Mouse (Mus musculus) heart, adult 2 months (tissue): ENCODE measurements around the gene Tfr2. TPM values are rescaled to one million over a fixed set of nuclear protein-coding genes. Genes with fewer than 3 reads are reported as not detected.

ENCODE experiments used
- DNase-seq, 2 experiments: peaks; one replicate each; pipeline ENCODE4 v3.0.0; 2021
- H3K27ac ChIP-seq: fragments of 200-600 bp; 2 replicates; pipeline ENCODE4 v1.8.1; 2022
- H3K27me3 ChIP-seq: fragments of 200-500 bp; 2 replicates; pipeline ENCODE4 v1.6.1; 2012; ENCODE audit warnings: mild to moderate bottlenecking, low read length, inconsistent platforms, mixed read lengths; ENCODE audit not compliant: control insufficient read depth, insufficient read depth
- H3K36me3 ChIP-seq: fragments of 200-500 bp; 2 replicates; pipeline ENCODE4 v1.6.1; 2012; ENCODE audit warnings: low read length, inconsistent platforms; ENCODE audit not compliant: control insufficient read depth, insufficient read depth
- H3K4me1 ChIP-seq: fragments of 200-500 bp; 2 replicates; pipeline ENCODE4 v1.6.1; 2011; ENCODE audit warnings: low read length; ENCODE audit not compliant: control insufficient read depth, insufficient read depth
- H3K4me3 ChIP-seq: fragments of 200-600 bp; 2 replicates; pipeline ENCODE4 v1.8.1; 2022
- H3K79me2 ChIP-seq: fragments of 200-500 bp; replicated peaks from 2 replicates; pipeline ENCODE4 v1.6.1; 2012; ENCODE audit warnings: mild to moderate bottlenecking, inconsistent platforms, low read length, moderate library complexity, mixed read lengths; ENCODE audit not compliant: control insufficient read depth, insufficient read depth
- H3K9ac ChIP-seq: fragments of 200-500 bp; 2 replicates; pipeline ENCODE4 v1.6.1; 2012; ENCODE audit warnings: low read depth, mild to moderate bottlenecking, control low read depth, inconsistent platforms, low read length, mixed read lengths
- CTCF ChIP-seq: fragments of 200-600 bp; IDR thresholded peaks from 2 replicates; pipeline ENCODE4 v1.8.1; 2022; ENCODE audit warnings: antibody characterized with exemption, mild to moderate bottlenecking, moderate library complexity
- EP300 ChIP-seq: fragments of 200-500 bp; IDR thresholded peaks from 2 replicates; pipeline ENCODE4 v1.6.1; 2011; ENCODE audit warnings: low read depth, low read length, control low read depth; ENCODE audit not compliant: insufficient read depth
- POLR2A ChIP-seq: fragments of 200-500 bp; IDR thresholded peaks from 2 replicates; pipeline ENCODE4 v1.6.1; 2011; ENCODE audit warnings: mild to moderate bottlenecking, low read depth, low read length, control low read depth; ENCODE audit not compliant: insufficient read depth
- WGBS: fragments of 180-500 bp; shearing (Covaris S2); methylation state at CpG from one replicate; pipeline ENCODE4 v1.1.7; 2018; 5-methylcytosine and 5-hydroxymethylcytosine counted together
- intact Hi-C: fragments of 180-260 bp; cut with DNase I; formaldehyde crosslinking; loops from one replicate; pipeline ENCODE4 v1.15.1; 2025
- microRNA-seq, 2 experiments: library from miRNA; unstranded; fragments of <30 nt; microRNA quantifications; one replicate each; pipeline ENCODE4 v1.2.0; 2021
- polyA plus RNA-seq: library from polyadenylated mRNA; depleted of rRNA; stranded (reverse); fragments of >200 nt; gene quantifications from 2 replicates; pipeline ENCODE4 v1.2.3, GENCODE M21; 2012; rRNA removed
- total RNA-seq, 2 experiments: library from RNA; stranded (reverse); gene quantifications; 2 replicates each; pipeline ENCODE4 v1.2.3; 2021

Tfr2 gene
- total and polyA plus RNA-seq, 3 experiments = 0.09 to 0.35 TPM; not detected in 1

- no peak for TF ChIP-seq EP300
- no peak for TF ChIP-seq POLR2A
- no peak for TF ChIP-seq CTCF
- Histone ChIP-seq H3K79me2 (no peaks in the 10 kb centered on the region; the same call in none of the 2 replicates), H3K4me1 (peaks cover 12% of the 10 kb centered on the region), H3K27ac (peak overlapping the region; percentile 94), H3K9ac (no peak overlapping the region), H3K36me3 (no peaks in the 10 kb centered on the region), H3K4me3 (peak overlapping the region; percentile 24; the same call in 1 of the 2 replicates), H3K27me3 (no peaks in the 10 kb centered on the region)
- 36% methylated on average over 4 of the region's 4 CpGs for WGBS
- intact Hi-C loops = no loop called here
- no peak for DNase-seq
These were observed 62.0 kb downstream of the Tfr2 start for GRCm38 (mm10) chr5:137631591-137631990.

GRCm38 (mm10) chr5:137633397-137634084 lies 63.9 kb downstream of the Tfr2 start:
- Histone ChIP-seq H3K4me3 (no peak overlapping the region), H3K9ac (no peak overlapping the region), H3K4me1 (peaks cover 10% of the 10 kb centered on the region), H3K27me3 (no peaks in the 10 kb centered on the region), H3K27ac (no peak overlapping the region), H3K36me3 (no peaks in the 10 kb centered on the region), H3K79me2 (no peaks in the 10 kb centered on the region; the same call in none of the 2 replicates)
- intact Hi-C loops = no loop called here
- no peak for DNase-seq
- 63% methylated on average over 12 of the region's 12 CpGs for WGBS
- no peak for TF ChIP-seq POLR2A
- TF ChIP-seq EP300 = no peak
- TF ChIP-seq CTCF = no peak

Small RNAs within 50 kb of the gene (microRNA-seq; reads per million reads assigned to microRNA genes)
- 0.39 to 0.56 reads per million in 2 experiments for gene Mir6418

Other genes with a start within 250 kb of the Tfr2 start
- 1 to 10 TPM; 1.7 to 2.2 TPM for gene Slc12a9, start 236.2 kb upstream of the Tfr2 start, total RNA-seq
- 6.0 and 8.9 TPM in 2 replicates for gene Slc12a9, start 236.2 kb upstream of the Tfr2 start, polyA plus RNA-seq
- 10 to 100 TPM; 45.9 to 53.9 TPM for gene Ephb4, start 219.7 kb upstream of the Tfr2 start, total RNA-seq
- gene Ephb4, start 219.7 kb upstream of the Tfr2 start, polyA plus RNA-seq = 35.2 and 51.8 TPM in 2 replicates
- not detected for gene Zan, start 92.8 kb upstream of the Tfr2 start, total RNA-seq
- gene Zan, start 92.8 kb upstream of the Tfr2 start, polyA plus RNA-seq = under 0.01 and 0.02 TPM in 2 replicates
- 10 to 100 TPM; 13.4 to 13.9 TPM for gene Pop7, start 67.3 kb upstream of the Tfr2 start, total RNA-seq
- 22.7 and 25.6 TPM in 2 replicates for gene Pop7, start 67.3 kb upstream of the Tfr2 start, polyA plus RNA-seq
- gene Gigyf1, start 51.3 kb upstream of the Tfr2 start, total RNA-seq = 10 to 100 TPM; 24.4 to 29.1 TPM
- 19.6 and 21.0 TPM in 2 replicates for gene Gigyf1, start 51.3 kb upstream of the Tfr2 start, polyA plus RNA-seq
- gene Epo, start 36.6 kb upstream of the Tfr2 start, total RNA-seq = not detected
- gene Epo, start 36.6 kb upstream of the Tfr2 start, polyA plus RNA-seq = not detected in 2 replicates
- 100 to 1,000 TPM; 222 to 249 TPM for gene Gnb2, start 36.3 kb upstream of the Tfr2 start, total RNA-seq
- 395 and 448 TPM in 2 replicates for gene Gnb2, start 36.3 kb upstream of the Tfr2 start, polyA plus RNA-seq
- gene Actl6b, start 16.3 kb upstream of the Tfr2 start, total RNA-seq = not detected
- 0.32 TPM in 1 of 2 replicates, not detected in the other for gene Actl6b, start 16.3 kb upstream of the Tfr2 start, polyA plus RNA-seq
- 10 to 100 TPM; 10.7 to 16.3 TPM for gene Mospd3, start 31.2 kb downstream of the Tfr2 start, total RNA-seq
- 20.7 and 32.3 TPM in 2 replicates for gene Mospd3, start 31.2 kb downstream of the Tfr2 start, polyA plus RNA-seq
- 10 to 100 TPM; 35.9 to 50.8 TPM for gene Pcolce, start 43.9 kb downstream of the Tfr2 start, total RNA-seq
- gene Pcolce, start 43.9 kb downstream of the Tfr2 start, polyA plus RNA-seq = 87.0 and 109 TPM in 2 replicates
- under 1 TPM; 0.13 to 0.34 TPM for gene Fbxo24, start 59.2 kb downstream of the Tfr2 start, total RNA-seq
- gene Fbxo24, start 59.2 kb downstream of the Tfr2 start, polyA plus RNA-seq = 0.29 and 0.35 TPM in 2 replicates
- gene Lrch4, start 59.3 kb downstream of the Tfr2 start, total RNA-seq = 10 to 100 TPM; 17.1 to 20.0 TPM
- 24.8 and 29.1 TPM in 2 replicates for gene Lrch4, start 59.3 kb downstream of the Tfr2 start, polyA plus RNA-seq
- 1 to 10 TPM; 2.8 to 4.3 TPM for gene Gm20605, start 59.3 kb downstream of the Tfr2 start, total RNA-seq
- 7.3 and 9.5 TPM in 2 replicates for gene Gm20605, start 59.3 kb downstream of the Tfr2 start, polyA plus RNA-seq
- gene Sap25, start 71.5 kb downstream of the Tfr2 start, total RNA-seq = 1 to 10 TPM; 1.5 to 2.0 TPM
- 25.2 and 34.9 TPM in 2 replicates for gene Sap25, start 71.5 kb downstream of the Tfr2 start, polyA plus RNA-seq
- gene Irs3, start 75.9 kb downstream of the Tfr2 start, total RNA-seq = under 1 TPM; 0.34 to 0.73 TPM
- gene Irs3, start 75.9 kb downstream of the Tfr2 start, polyA plus RNA-seq = 0.91 and 2.2 TPM in 2 replicates
- 10 to 100 TPM; 15.6 to 19.1 TPM for gene Agfg2, start 114.9 kb downstream of the Tfr2 start, total RNA-seq
- 11.9 and 12.5 TPM in 2 replicates for gene Agfg2, start 114.9 kb downstream of the Tfr2 start, polyA plus RNA-seq
- 1 to 10 TPM in 1 of 2 experiments, under 1 TPM in 1; 0.94 to 1.2 TPM for gene Nyap1, start 171.8 kb downstream of the Tfr2 start, total RNA-seq
- 1.6 and 1.7 TPM in 2 replicates for gene Nyap1, start 171.8 kb downstream of the Tfr2 start, polyA plus RNA-seq
- 100 to 1,000 TPM; 254 to 258 TPM for gene Tsc22d4, start 175.9 kb downstream of the Tfr2 start, total RNA-seq
- gene Tsc22d4, start 175.9 kb downstream of the Tfr2 start, polyA plus RNA-seq = 223 and 251 TPM in 2 replicates
- gene Ppp1r35, start 209.0 kb downstream of the Tfr2 start, total RNA-seq = 10 to 100 TPM in 1 of 2 experiments, 1 to 10 TPM in 1; 7.4 to 10.8 TPM
- gene Ppp1r35, start 209.0 kb downstream of the Tfr2 start, polyA plus RNA-seq = 6.8 and 12.0 TPM in 2 replicates
- gene Mepce, start 217.8 kb downstream of the Tfr2 start, total RNA-seq = 10 to 100 TPM; 21.3 to 26.0 TPM
- 24.1 and 31.5 TPM in 2 replicates for gene Mepce, start 217.8 kb downstream of the Tfr2 start, polyA plus RNA-seq
- under 1 TPM; 0.44 to 0.52 TPM for gene Zcwpw1, start 218.0 kb downstream of the Tfr2 start, total RNA-seq
- gene Zcwpw1, start 218.0 kb downstream of the Tfr2 start, polyA plus RNA-seq = 0.39 and 0.50 TPM in 2 replicates